Mouse (Mus musculus) kidney, postnatal 25 days (tissue): ENCODE results near the gene Ttc28.
A peak's percentile ranks its signal among the peaks of the same experiment; 100 is the strongest.
"Not testable (repeated sequence)": the region's sequence is repeated elsewhere in the genome, so short reads cannot be mapped to it uniquely, and the experiment has no call there.

Experiments
- DNase-seq, 2 experiments: peaks; one replicate each; pipeline ENCODE4 v3.0.0; 2021; ENCODE audit warnings: mixed read lengths in 2 of 2

The Ttc28 gene

GRCm38 (mm10) chr5:111252147-111252546 lies 372.5 kb downstream of the Ttc28 start:
- DNase-seq, result no peak

- DNase-seq, result no peak
These were observed 374.8 kb downstream of the Ttc28 start for GRCm38 (mm10) chr5:111254362-111254761.

- no peak for DNase-seq
These were observed 375.2 kb downstream of the Ttc28 start for GRCm38 (mm10) chr5:111254781-111255180.

DNA sequence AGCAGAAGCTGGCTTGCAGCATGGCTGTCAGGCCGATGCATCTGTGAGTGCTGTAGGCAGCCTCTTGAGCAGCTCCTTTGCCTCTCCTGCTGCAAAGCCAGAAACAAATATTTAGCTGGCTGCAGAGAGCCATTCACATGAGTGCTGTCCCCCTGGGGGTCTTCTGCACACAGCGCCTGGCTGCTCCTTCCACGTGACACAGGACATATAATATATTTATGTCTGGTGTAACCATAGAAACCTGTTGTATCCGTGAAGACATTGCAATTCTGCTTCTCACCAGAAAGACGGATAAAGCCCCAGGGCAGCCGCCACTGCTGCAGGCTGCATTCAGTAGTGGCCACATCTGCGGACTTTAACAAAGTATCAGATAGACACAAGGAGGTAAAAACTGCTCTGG lies 376.6 kb downstream of the Ttc28 start:
- no peak for DNase-seq

DNA sequence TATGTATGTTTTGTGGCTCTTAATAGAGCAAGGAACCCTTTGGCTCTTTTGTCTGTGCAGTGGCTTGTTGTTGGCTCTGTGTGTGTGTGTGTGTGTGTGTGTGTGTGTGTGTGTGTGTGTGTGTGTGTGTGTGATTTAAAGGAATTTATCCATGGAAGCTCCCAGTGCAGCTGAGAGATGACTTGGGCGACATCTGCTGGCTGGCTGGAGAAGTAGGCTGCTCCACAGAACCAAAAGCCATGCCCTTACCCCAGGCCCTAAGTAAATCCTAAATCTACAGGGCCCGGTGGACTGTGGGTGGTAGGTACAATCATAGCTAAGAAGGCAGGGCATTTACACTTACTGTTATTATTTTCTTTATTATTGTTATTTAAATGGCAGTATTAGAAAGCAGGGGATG lies 377.5 kb downstream of the Ttc28 start:
- DNase-seq, result peak; percentile 79 to 83

DNA sequence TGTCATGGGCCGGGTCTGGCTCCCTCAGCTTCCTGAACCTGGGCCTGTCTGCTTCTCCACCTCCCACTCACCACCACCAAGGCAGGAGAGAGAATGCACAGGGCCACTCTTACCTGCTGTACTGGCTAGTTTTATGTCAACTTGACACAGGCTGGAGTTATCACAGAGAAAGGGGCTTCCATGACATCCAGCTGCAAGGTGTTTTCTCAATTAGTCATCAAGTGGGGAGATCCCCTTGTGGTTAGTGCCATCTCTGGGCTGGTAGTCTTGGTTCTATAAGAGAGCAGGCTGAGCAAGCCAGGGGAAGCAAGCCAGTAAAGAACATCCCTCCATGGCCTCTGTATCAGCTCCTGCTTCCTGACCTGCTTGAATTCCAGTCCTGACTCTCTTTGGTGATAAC lies 381.6 kb downstream of the Ttc28 start:
- not testable (repeated sequence) for DNase-seq

DNA sequence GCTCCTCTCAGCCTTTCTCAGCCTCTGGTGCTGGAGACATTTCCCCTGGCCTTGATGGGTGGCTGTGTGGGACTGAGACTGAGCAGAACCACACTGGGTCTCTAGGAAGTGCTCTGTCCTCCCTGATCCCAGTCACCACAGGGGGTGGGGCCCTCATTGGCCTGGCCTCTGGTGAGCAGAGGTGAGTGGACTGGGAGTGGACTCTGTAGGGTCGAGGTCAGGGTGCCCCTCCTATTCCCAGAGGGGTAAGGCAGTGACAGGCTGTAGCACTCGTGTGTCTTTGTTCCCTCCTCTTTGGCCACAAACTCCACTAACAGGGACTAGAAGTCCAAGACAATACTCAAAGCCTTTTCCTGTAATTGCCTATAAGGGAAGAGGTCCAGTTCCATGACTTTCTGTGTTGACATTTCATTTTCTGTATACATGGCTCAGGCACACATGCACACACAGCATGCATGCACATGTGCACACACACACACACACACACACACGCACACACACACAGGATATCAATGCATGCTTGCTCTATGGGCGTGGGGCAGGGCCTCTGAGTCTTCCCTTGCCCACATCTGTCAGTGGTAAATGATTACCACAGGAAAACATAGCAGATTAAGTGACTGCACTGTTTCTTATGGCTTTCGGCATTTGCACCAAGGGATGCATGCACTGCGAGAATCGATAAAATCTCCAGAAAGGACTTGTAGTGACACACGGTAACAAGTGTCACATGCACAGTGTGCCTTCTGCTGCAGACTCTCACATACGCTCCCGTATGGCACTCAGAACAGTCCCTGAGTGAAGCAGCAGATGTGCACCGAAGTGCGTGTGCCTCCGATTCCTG lies 382.4 kb downstream of the Ttc28 start:
- peak; percentile 56 to 85 for DNase-seq

DNA sequence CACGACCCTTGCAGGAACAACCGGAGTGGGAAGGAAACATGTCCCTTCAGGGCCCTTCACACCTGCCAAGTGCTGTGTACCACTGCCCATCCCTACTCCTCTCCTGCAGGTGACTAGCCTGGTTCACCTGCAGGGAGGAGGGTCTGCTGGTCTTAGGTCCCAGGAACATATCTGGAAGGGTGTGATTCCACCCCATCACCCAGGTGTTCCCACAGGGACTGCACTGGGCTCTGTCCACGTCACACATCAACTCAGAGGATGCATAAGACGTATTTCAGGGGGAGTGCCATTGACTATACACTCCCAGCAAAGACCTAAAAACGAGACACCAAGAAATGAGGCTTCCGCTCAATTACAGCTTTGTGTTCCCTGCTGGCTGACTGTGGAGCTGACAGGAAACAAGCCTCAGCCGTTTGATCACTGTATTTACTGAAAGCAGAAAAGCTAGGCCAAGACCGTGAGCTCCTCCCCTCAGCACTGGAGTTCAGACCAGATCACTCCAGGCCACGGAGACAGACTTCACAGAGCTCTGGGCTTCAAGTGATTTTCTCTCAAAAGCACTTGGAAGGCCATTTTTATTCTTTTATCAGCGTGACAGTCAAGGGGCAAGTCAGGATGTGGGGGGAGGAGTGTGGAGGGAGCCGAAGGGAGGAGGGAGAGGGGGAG lies 383.1 kb downstream of the Ttc28 start:
- peak; percentile 56 to 79 for DNase-seq

DNA sequence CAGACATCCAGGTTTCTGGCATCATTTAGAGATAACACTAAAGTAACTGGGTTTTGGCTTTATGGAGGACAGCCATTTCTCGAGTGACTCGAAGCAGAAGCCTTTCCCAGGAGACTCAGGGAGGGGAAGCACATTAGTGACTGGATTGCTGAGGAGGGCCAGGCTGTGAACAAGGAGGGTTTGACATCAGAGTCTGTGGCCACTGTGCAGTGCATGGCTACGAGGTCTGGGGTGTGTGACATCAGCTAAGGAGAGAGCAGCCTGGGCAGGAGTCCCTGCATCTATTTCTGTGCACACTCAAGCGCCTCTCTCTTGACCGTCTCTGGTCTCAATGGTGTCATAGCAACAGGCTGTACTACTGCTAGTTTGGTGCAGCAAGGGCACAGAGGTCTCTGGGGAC lies 383.8 kb downstream of the Ttc28 start:
- DNase-seq, result no peak

DNA sequence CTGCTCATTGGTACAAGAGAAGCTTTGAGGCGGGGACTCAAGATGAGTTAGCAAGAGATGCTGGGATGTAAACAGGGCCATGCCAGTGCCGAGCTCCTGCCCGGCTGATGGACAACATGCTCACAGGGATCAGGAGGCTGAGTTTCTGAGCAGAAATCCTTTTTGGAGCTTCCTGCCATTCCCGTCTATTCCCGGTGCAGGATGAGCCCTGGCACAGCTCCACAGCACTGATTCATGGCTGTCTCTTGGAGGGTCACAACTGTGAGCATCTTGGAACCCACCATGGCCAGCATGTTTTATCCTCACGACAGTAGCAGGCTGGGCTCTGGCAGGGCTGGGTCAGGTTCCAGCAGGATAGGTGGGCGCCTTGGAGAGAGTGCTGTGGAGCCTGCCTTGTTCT lies 384.9 kb downstream of the Ttc28 start:
- peak; percentile 40 to 60 for DNase-seq

DNA sequence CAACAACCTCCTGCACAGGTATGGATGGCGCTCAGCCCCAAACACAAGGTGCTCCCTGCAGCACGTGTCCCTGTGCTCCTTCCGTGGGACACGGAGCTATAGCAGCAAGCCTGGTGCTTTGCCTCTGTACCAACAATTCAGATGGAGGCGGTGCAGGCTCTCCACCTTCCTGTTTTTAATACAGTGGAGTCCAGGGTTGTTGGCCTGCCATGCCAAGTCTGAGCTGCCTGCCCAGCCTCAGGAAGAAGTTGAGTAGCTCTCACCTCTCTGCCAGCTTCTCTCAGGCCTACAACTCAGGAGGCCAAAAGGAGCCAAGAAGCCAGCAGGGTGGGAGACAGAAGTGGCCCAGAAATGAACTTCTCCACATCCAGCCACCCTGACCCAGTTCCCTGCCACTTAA lies 387.1 kb downstream of the Ttc28 start:
- no peak for DNase-seq

DNA sequence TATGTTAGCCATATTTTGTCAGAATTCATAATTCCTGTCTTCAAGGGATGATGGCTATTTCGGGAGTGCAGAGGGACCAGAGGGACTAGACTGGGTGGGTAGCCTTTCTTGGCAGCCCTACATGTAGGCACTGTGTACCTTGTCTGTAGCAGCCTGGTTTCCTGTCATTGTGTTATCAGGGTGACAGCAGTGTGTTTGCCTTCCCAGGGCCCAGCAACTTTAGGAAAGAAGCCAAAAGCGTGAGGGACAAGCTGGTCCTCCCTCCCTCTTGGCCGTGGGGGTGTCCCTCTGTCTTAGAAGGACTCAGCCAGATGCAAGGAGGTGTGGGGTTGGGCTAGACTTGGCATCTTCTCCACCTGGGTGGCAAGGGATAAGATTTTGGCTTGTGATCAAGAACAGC lies 387.5 kb downstream of the Ttc28 start:
- DNase-seq, result peak; percentile 57 to 86

- DNase-seq, result no peak
These were observed 389.2 kb downstream of the Ttc28 start for GRCm38 (mm10) chr5:111268852-111269251.

- DNase-seq, result peak; percentile 84 to 92
These were observed 390.1 kb downstream of the Ttc28 start for GRCm38 (mm10) chr5:111269613-111270205.

- no peak for DNase-seq
These were observed 390.8 kb downstream of the Ttc28 start for GRCm38 (mm10) chr5:111270246-111271002.

DNA sequence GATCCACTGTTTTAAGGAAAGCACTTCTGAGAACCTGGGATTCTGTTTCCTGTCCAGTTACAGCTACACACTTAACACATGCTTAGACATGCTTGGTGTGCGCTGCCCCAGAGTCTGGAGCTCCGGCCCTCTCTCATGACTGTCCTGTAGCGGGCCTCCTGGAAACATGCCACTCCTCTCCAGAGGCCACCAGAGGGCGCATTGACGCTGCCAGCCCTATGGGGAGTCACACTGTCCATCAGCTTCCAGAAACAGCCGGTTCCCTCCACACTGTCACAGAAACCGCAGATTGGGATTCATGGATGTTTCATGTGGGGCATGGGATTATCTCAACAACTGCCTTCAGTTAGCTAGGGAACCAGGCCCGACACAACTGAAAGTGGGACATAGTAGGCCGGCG lies 394.0 kb downstream of the Ttc28 start:
- DNase-seq, result peak; percentile 86 to 89

- DNase-seq, result no peak
These were observed 395.3 kb downstream of the Ttc28 start for GRCm38 (mm10) chr5:111274948-111275347.

GRCm38 (mm10) chr5:111284420-111285175 lies 405.0 kb downstream of the Ttc28 start:
- DNase-seq, result peak in 1 of 2 experiments; percentile 69

DNA sequence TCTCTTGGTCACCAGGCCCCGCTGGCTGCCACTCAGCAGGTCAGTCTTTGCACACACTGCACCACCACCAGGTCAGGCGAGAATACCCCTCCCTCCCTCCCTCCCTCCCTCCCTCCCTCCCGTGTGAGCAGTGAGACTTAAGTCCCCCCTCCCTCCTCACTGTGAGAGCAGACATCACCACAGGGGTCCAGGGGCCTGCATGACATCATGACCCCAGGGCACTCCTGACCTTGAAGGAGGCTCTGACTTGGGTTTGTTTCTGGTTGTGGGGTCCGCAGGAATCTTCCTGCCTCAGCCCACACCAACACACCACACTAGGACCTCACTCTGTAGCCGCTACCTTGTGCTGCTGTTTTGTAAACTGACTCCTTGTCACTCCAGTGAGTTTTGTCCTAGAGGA lies 408.0 kb downstream of the Ttc28 start:
- no peak for DNase-seq

- DNase-seq, result peak; percentile 53 to 78
These were observed 408.9 kb downstream of the Ttc28 start for GRCm38 (mm10) chr5:111288486-111288885.

- DNase-seq, result no peak
These were observed 410.5 kb downstream of the Ttc28 start for GRCm38 (mm10) chr5:111290071-111290470.

DNA sequence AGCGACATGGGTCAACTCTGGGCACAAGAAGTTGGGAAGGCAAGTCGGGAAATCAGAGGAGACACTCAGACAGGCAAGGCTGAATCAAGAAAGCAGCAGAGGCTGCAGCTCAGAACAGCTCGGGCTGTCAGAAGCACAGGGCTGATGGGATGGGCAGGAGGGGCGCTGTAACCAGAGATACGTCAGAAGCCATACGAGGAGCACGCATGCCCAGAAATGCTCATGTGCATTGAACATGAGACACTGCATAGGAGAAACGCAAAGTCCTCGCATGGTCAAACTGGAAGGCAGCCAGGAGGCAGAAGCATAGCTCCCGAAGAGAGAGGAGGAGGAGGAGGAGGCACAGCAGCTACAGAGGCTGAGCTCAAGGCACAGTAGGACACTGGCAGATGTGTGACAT lies 412.0 kb downstream of the Ttc28 start:
- DNase-seq, result no peak
